Mouse (Mus musculus) stomach, postnatal 0 days (tissue): ENCODE results near the gene Pitx2. TPM values are rescaled to one million over a fixed set of nuclear protein-coding genes. Genes with fewer than 3 reads are reported as not detected.
A peak's percentile ranks its signal among the peaks of the same experiment; 100 is the strongest.

Source experiments
- ATAC-seq: fragments of 200-750 bp; cut with Nextera tagmentation; 2 replicates; pipeline ENCODE4 v1.8.0; 2017; ENCODE audit not compliant: low FRiP score, low TSS enrichment
- DNase-seq: peaks from one replicate; pipeline ENCODE4 v3.0.0-alpha.2; 2016; ENCODE audit warnings: low spot score
- H3K27ac ChIP-seq: fragments of 300-500 bp; sonication (generic); replicated peaks from 2 replicates; pipeline ENCODE4 v1.5.1; 2014; ENCODE audit warnings: mild to moderate bottlenecking, control low read depth
- H3K27me3 ChIP-seq: fragments of 300-500 bp; sonication (generic); 2 replicates; pipeline ENCODE4 v1.6.1; 2014; ENCODE audit warnings: low read length; ENCODE audit not compliant: control insufficient read depth, insufficient read depth
- H3K36me3 ChIP-seq: fragments of 300-500 bp; sonication (generic); 2 replicates; pipeline ENCODE4 v1.6.1; 2014; ENCODE audit warnings: low read length, mixed read lengths; ENCODE audit not compliant: control insufficient read depth, insufficient read depth
- H3K4me1 ChIP-seq: fragments of 300-500 bp; sonication (generic); replicated peaks from 2 replicates; pipeline ENCODE4 v1.6.1; 2014; ENCODE audit warnings: antibody characterized with exemption; ENCODE audit not compliant: control insufficient read depth, insufficient read depth
- H3K4me2 ChIP-seq: fragments of 300-500 bp; sonication (generic); replicated peaks from 2 replicates; pipeline ENCODE4 v1.6.1; 2014; ENCODE audit warnings: low read depth, mild to moderate bottlenecking, control low read depth, moderate library complexity
- H3K4me3 ChIP-seq: fragments of 300-500 bp; sonication (generic); 2 replicates; pipeline ENCODE4 v1.5.1; 2014; ENCODE audit warnings: low read depth, low read length, control low read depth
- H3K9ac ChIP-seq: fragments of 300-500 bp; sonication (generic); 2 replicates; pipeline ENCODE4 v1.6.1; 2014; ENCODE audit warnings: mild to moderate bottlenecking, low read length, control low read depth, mixed read lengths
- H3K9me3 ChIP-seq: fragments of 300-500 bp; sonication (generic); 2 replicates; pipeline ENCODE4 v1.6.1; 2016; ENCODE audit warnings: low read length; ENCODE audit not compliant: control insufficient read depth
- CTCF ChIP-seq: IDR thresholded peaks from 2 replicates; pipeline ENCODE4 v1.5.1; 2016; ENCODE audit warnings: antibody characterized with exemption, low read depth, mild to moderate bottlenecking, moderate library complexity
- EP300 ChIP-seq: optimal IDR thresholded peaks from 2 replicates; pipeline ENCODE3; 2016; ENCODE audit warnings: antibody characterized with exemption
- WGBS: fragments of 180-500 bp; shearing (Covaris S2); extraction: QIAGEN DNeasy Blood & Tissue Kit; methylation state at CpG from one replicate; pipeline ENCODE4 v1.1.7; 2014; 5-methylcytosine and 5-hydroxymethylcytosine counted together
- polyA plus RNA-seq: library from polyadenylated mRNA; unstranded; fragments of >200 nt; fragmentation: Nextera tagmentation; extraction: Ambion mirVana; gene quantifications from 2 replicates; pipeline ENCODE4 v1.2.1, GENCODE M21; 2015

Gene Pitx2
- polyA plus RNA-seq, 1 experiment from 2014 or later = 9.7 TPM

DNA sequence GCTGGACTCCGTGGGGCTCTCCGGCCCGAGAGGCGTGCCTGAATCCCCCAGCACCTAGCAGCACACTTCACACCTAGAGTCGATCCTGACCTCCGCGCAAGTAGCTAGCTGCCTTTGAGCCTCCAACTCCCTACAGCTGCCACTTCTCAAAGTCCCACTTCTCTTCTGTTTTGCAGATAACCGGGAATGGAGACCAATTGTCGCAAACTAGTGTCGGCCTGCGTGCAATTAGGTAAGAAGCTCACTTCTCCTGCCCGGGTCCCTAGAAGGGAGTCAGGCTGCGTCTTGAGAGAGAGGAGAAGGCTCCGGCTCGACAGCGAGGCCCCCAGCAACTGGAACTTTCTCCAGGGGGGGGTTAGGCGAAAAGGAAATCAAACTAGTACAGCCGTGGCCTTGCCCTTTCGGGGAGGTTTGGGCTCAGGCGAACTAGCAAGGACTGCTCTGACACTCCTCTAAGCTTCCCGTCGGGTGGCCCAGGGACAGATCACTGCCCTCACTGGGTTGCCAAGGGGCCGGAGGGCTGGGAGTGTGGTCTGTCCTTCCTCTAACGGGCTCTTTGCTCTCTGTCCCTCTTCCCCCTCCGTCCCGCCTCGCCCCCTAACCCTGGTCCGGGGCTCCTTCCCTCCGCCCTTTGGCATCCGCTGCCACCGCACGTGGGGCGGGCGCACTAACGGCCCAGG is 4.2 kb downstream of the Pitx2 start:
- WGBS = 14% methylated on average over 35 of the region's 35 CpGs
- H3K4me3 ChIP-seq = peak overlapping the region; percentile 43
- ATAC-seq (peak; percentile 30; the same call in 1 of the 2 replicates), DNase-seq (no peak)
- H3K9me3 ChIP-seq = no peaks in the 10 kb centered on the region
- H3K36me3 ChIP-seq = no peaks in the 10 kb centered on the region
- H3K4me1 ChIP-seq = 0 out of 2 replicates have a peak, but pooled peaks cover 3% of the 10 kb centered on the region
- TF ChIP-seq EP300 = no peak
- no peak for TF ChIP-seq CTCF
- peak overlapping the region; percentile 72 for H3K4me2 ChIP-seq
- peaks cover 21% of the 10 kb centered on the region; the same call in 1 of the 2 replicates for H3K27me3 ChIP-seq
- no peak overlapping the region for H3K27ac ChIP-seq
- 0 out of 2 replicates have a peak overlapping the region, but pooled peaks have one; percentile 23 for H3K9ac ChIP-seq

DNA sequence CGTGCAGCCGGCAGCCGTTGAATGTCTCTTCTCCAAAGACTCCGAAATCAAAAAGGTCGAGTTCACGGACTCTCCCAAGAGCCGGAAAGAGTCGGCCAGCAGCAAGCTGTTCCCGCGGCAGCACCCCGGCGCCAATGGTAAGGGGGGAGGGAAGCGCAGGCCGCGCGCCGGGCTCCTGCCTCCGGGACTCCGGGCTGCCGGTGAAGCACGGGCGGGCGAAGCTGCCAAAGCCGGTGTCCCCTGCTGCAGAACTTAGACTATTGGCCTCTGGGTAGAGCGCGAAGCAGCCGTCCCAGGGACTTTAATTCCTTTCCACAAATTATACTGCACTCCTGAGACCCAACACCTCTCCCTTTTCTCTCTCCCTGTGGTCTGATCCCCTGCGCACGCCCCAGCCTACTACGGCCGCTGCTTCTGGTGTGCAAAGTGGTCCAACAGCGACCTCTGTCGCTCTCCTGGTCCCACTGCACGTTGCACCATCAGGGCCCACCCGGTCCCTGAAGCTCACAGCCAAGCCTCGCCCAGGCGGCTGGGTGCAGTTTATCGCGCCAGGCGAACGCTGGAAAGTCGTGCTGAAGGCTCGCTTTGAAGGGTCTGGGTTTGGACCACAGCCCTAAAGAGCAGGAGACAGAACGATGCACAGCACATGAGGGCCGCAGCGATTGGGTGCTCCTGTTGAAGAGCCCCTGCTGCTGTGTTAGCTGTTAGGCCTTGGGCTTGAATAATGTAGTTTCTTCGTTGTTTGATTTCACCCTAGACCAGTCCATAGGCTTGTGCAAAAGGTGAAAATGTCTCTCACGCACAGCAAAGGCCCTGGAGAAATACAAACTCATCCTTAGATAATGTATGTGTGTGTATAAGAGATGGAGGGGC is 5.0 kb downstream of the Pitx2 start:
- Histone ChIP-seq H3K4me3 (peak overlapping the region; percentile 43), H3K27ac (no peak overlapping the region), H3K9ac (0 out of 2 replicates have a peak overlapping the region, but pooled peaks have one; percentile 23), H3K4me2 (peak overlapping the region; percentile 72), H3K4me1 (0 out of 2 replicates have a peak, but pooled peaks cover 3% of the 10 kb centered on the region), H3K27me3 (peaks cover 21% of the 10 kb centered on the region; the same call in 1 of the 2 replicates), H3K36me3 (no peaks in the 10 kb centered on the region), H3K9me3 (no peaks in the 10 kb centered on the region)
- 3% methylated on average over 47 of the region's 48 CpGs for WGBS
- ATAC-seq (peak; percentile 92), DNase-seq (peak; percentile 85)
- peak; percentile 99 for TF ChIP-seq CTCF
- no peak for TF ChIP-seq EP300

DNA sequence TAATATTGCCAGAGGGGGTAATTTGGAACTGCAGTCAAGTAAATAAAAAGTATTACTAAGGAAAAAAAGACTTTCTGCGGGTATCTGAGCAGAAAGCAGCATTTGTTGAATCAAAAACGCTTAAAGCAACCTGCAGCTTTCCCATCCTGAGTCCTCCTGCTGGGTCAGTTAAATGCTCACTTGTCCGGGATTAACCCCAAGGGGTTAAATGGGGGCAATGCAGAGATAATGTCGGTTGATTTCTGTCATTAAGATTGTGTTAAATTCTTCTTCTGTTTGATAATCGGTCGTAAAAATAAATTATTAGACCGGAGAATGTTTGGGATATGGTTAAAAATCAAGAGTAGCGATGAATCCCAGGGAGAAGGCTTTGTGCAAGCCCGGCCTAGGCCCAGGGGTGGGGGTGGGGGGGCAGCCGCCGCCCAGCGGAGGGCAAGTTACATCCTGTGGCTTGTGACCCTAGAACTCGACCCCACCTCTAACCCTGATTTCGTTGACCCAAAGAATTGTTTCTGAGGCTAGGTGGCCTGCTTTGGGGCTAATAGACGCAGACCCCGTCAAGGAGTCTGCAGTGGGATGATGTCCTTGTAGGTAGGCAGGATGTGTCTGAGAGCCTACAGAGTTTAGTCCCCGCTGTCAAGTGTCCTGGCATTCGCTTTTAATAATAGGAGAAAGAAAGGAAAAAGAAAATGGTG is 6.0 kb downstream of the Pitx2 start:
- H3K27me3 ChIP-seq = peaks cover 18% of the 10 kb centered on the region; the same call in 1 of the 2 replicates
- no peak overlapping the region for H3K4me2 ChIP-seq
- 0 out of 2 replicates have a peak, but pooled peaks cover 3% of the 10 kb centered on the region for H3K4me1 ChIP-seq
- WGBS = 24% methylated on average over 18 of the region's 18 CpGs
- H3K9ac ChIP-seq = no peak overlapping the region
- H3K4me3 ChIP-seq = no peak overlapping the region
- ATAC-seq = no peak
- no peaks in the 10 kb centered on the region for H3K9me3 ChIP-seq
- DNase-seq = no peak
- H3K36me3 ChIP-seq = no peaks in the 10 kb centered on the region
- no peak overlapping the region for H3K27ac ChIP-seq
- TF ChIP-seq CTCF (no peak), EP300 (no peak)

DNA sequence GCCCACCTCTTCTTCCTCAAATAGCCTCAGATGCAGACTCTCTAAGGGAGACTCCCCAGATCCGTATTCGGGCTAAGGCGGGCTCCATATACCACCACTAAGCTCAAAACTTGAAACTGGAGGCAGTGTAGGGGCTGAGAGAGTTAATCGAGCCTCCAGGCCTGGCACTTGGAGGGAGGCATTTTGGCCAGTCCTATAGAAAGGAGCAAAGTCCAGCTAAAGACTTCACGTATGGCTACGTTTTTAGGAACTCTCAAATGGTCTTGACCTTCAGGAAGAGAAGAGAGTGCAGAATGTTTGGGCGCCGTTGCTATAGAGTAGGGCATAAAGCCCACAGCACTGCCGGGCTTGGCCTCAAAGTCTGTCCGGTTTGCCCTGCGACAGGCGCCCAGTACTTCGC is 7.1 kb downstream of the Pitx2 start:
- no peak for DNase-seq
- H3K36me3 ChIP-seq = no peaks in the 10 kb centered on the region
- no peak overlapping the region for H3K4me3 ChIP-seq
- no peak overlapping the region for H3K9ac ChIP-seq
- no peak overlapping the region for H3K4me2 ChIP-seq
- 0 out of 2 replicates have a peak, but pooled peaks cover 3% of the 10 kb centered on the region for H3K4me1 ChIP-seq
- no peak for ATAC-seq
- no peak overlapping the region for H3K27ac ChIP-seq
- 22% methylated on average over 13 of the region's 13 CpGs for WGBS
- TF ChIP-seq EP300 (no peak), CTCF (no peak)
- H3K9me3 ChIP-seq = no peaks in the 10 kb centered on the region
- peaks cover 14% of the 10 kb centered on the region; the same call in 1 of the 2 replicates for H3K27me3 ChIP-seq

DNA sequence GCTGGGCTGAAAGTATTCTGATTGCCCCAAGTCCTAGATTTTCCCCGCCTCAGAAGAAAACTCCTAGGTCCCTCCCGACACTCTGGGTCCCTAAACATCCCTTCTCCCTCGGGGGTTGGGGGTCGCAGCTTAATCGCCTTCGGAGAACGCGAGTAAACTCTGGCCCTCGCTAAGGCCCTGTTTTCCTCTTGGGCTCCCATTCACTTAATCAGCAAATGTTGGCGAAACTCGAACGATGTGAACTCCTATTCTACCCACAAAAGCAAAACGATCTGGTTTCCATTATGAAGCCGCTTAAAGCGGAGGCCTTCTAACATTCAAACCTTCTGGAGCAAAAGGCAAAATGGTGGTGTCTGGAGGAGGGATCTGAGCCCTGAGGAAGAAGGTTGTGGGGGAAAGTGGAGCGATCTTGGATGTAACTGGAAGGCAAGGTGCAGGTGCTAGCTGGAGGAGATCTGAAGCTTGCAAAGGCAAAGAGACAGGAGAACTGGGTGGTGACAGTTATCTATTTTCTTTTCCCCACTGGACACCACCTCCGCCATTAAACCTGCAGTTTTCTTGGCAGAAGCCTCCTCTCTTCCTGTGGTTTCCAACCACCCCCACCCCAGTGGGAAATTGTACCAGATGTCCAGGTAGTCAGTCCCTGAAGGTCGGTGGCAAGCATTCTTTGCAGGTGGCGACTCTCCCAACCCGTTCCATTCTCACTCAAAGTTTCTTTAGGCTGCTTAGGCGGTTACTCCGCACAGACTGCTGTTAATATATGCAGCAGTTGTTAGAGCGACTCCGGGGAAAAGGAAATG is 7.8 kb downstream of the Pitx2 start:
- no peak overlapping the region for H3K27ac ChIP-seq
- ATAC-seq = no peak
- H3K4me2 ChIP-seq = no peak overlapping the region
- no peak for TF ChIP-seq EP300
- no peak for TF ChIP-seq CTCF
- H3K4me1 ChIP-seq = 0 out of 2 replicates have a peak, but pooled peaks cover 3% of the 10 kb centered on the region
- no peak for DNase-seq
- no peak overlapping the region for H3K9ac ChIP-seq
- H3K27me3 ChIP-seq = peaks cover 12% of the 10 kb centered on the region; the same call in 1 of the 2 replicates
- no peak overlapping the region for H3K4me3 ChIP-seq
- WGBS = 21% methylated on average over 24 of the region's 24 CpGs
- H3K36me3 ChIP-seq = no peaks in the 10 kb centered on the region
- H3K9me3 ChIP-seq = no peaks in the 10 kb centered on the region
